Mouse (Mus musculus) ovary, postnatal 10 days (tissue): ENCODE results near the gene Itgb1.

ENCODE experiments used
- DNase-seq: peaks from one replicate; pipeline ENCODE4 v3.0.0; 2022; ENCODE audit warnings: low spot score

Itgb1 gene

DNA sequence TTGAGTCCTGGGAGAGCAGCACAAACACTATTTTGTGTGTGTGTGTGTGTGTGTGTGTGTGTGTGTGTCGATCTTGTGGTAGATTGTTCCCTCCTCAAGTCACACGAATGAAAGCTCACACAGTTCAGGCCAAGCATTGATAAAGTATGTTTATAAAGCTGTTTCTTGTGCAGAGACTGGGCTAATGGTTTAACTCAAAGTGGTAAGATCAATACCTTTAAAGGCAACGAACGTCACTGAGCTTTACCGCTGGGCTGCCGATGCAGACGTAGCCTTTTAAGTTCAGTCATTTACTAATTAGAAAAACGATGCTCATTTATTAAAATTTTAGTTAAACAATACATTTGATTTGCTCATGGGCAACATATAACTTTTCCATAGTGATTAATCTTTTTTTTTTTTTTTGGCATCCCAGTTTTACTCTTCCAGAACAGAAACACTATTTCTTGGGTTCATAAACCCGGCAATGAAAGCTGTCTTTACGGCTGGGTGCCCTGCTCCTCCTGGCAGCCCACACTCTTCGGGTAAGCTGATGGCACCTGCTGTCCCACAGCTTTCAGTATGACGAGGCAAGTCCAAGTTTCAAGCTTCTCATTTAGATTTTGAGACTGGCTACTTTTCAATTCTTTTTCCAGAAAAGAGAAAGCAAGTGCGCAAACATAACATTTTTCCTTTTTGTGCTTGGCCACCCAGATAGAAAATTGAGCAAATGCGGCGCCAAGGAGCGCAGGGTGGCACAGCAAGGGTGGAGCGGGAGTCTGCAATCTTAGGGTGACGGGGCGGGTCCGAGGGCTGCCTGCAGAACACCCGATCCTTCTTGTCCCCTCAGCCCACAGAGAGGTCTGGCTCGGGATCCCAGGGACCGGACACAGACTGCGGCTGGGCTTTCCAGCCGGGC is 596 bp upstream of the Itgb1 start:
- no peak for DNase-seq

DNA sequence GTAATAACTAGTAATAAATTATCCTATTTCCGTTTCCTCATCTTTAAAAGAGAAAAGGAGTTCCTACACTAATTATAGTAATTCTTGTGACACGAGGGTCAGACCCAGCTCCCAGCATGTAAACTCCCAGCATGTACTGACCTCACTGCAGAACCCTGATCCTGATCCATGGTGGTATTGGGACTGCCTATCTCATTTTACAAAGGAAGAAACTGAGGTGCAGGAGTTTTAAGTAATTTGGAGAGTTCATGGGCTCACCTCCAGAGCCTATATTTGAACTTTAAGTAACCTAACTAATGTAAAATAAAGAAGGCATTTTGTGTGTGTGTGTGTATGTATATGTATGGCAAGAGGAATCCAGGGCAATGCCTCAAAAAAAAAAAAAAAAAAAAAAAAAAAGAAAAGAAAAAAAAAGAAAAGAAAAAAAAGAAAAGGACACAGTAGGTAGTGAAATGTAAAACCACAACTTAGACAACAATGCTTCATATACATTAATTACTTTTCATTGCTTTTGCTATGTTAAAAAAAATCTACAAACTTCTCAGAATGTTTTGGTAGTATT is 1.1 kb downstream of the Itgb1 start:
- DNase-seq = no peak

DNA sequence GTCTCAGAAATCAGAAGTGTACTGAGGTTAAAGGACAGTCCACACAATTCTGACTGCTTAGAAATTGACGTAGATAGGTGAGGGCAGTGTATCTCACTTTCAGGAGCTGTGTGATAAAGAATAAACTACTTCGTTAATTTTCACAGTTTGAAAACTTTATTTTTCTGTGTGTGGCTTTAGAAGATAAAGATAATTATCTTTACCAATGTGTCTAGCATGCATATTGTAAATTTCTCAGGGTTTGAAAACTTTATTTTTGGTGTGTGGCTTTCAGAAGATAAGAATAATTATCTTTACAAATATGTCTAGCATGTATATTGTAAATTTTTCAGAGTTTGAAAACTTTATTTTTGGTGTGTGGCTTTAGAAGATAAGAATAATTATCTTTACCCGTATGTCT is 3.2 kb downstream of the Itgb1 start:
- DNase-seq = no peak

DNA sequence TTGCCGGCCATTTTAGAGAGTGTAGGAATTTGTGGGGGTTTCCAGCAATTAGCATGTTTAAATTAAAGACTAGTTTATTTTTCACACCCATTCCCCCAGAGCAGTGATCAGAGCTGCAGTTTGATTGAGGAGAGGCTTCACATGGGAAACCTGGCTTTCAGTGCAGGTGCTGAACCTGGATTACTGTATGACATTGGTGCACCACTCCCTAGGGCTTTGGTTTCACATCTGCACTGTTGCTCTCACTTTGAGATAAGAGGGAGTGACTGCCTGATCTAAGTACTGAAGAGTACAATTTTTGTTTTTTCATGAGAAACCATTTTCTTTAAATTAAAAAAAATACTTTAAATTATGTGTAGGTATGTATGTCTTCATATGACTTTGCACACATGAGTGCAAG is 4.6 kb downstream of the Itgb1 start:
- no peak for DNase-seq

- DNase-seq = no peak
Measured at GRCm38 (mm10) chr8:128696701-128697397, 11.4 kb downstream of the Itgb1 start.

DNA sequence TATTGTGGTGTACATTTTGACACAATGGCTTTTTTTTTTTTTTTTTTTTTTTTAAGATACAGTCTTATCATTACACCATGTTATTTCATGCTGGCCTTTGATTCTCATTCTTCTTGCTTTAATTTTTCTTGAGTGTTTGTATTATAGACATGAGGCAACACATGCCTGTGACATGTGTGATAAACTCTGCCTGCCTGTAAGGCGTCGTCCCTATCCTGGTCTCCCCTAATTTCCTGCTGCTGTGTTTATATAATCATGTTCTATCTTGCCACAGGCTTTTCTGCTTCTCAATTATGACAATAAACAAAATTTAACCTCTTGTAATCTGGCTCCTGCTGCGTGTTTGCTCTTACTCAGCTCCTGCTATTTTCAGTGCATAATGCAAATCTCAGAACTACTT is 12.5 kb downstream of the Itgb1 start:
- DNase-seq = no peak

DNA sequence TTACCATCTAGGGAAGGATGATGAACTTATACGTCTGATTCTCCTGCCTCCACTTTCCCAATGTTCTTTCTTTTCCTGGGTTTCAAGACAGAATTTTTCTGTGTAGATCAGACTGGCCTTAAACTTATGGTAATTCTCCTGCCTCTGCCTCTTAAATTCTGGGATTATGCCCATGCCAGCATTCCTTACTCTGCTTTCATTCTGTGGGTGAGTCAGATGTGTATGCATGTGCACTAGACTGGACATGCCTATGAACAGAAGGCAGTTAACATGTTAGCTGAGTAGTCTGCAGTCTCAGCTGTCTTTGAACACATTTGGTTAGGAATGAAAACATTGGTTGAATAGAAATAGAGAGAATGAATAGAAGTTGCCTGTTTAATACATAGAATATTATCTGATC is 18.9 kb downstream of the Itgb1 start:
- DNase-seq = no peak

GRCm38 (mm10) chr8:128704836-128705235 is 19.4 kb downstream of the Itgb1 start:
- no peak for DNase-seq

- peak; percentile 42 for DNase-seq
Measured at GRCm38 (mm10) chr8:128709261-128709660, 23.8 kb downstream of the Itgb1 start.

DNA sequence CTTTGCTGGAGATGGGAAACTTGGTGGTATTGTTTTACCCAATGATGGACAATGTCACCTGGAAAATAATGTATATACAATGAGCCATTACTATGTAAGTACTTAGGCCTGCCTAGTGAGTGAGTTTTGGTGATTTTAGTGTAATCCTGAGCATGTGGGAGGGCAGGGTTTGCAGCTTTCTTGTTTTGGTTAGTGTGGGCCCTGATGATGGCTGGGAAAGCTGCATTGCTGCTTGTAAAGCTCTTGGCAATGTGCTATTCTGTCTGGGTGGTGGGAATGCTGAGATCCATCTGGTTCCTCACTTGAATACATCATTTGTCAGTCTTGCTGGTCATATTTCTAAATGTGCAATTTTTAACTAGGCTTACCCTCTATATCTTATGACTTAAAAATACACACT is 30.7 kb downstream of the Itgb1 start:
- DNase-seq = no peak

- DNase-seq = no peak
Measured at GRCm38 (mm10) chr8:128724819-128725218, 39.4 kb downstream of the Itgb1 start.

DNA sequence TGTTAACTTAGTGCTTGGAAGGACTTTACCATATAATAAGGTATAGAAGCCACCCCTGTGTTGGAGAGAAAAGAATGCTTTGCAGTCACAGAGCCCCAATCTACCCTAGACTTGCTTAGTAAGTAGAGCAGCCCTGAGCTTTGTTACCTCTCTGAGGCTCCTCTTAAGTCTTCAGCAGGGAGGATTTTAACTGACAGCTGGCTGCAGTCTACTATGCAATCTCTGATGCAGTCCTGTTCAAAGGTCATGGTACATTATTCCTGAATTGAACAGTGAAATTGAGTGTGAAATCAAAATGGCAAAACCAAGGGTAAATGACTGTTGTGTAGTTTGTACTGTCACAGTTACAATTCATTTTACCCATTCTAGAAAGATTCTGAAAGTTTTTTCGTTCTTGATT is 41.8 kb downstream of the Itgb1 start:
- DNase-seq = no peak

- DNase-seq = no peak
Measured at GRCm38 (mm10) chr8:128732254-128732653, 46.8 kb downstream of the Itgb1 start.

DNA sequence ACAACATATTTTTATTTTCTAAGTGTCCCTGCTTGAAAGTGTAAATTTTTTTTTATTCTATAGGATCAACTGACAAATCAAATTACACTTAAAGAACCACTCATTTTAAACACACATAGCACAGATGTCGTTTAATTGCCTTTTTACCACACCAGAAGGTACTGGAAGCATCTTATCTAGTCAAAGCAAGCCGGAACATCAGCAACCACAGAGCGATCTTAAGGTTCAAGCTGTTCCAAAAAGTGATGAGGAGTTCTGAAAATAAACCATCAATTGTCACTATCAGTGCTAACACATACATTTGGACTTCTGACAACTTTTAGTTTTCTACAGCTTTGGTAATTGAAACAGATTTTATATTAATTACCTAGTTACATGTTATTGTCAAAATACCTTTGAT is 48.7 kb downstream of the Itgb1 start:
- DNase-seq = no peak

DNA sequence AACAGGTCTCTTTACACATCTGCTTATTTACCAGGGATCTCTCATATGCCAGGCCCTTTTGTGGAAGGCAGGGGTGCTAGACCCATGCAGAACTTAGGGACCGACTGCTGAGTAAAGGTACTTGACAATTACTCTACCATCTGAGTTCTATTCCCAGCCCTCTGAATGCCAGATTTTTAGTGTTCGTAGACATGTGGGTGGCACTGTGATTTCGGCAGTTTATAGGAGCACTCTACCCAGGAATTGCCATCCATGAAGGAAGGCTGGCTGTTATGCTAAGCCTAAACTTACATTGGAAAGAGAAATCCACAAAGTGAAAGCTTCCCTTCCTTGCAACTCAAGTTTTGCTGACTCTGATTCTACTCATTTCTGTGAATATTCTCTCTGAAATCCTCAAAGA is 50.2 kb downstream of the Itgb1 start:
- no peak for DNase-seq
